Mouse (Mus musculus): ENCODE data around the gene Sgpl1. TPM values are rescaled to one million over a fixed set of nuclear protein-coding genes. Genes with fewer than 3 reads are reported as not detected.

Sgpl1 gene
- total and polyA plus RNA-seq, 3 experiments: 13.2 to 16.7 (median 13.2) TPM

DNA sequence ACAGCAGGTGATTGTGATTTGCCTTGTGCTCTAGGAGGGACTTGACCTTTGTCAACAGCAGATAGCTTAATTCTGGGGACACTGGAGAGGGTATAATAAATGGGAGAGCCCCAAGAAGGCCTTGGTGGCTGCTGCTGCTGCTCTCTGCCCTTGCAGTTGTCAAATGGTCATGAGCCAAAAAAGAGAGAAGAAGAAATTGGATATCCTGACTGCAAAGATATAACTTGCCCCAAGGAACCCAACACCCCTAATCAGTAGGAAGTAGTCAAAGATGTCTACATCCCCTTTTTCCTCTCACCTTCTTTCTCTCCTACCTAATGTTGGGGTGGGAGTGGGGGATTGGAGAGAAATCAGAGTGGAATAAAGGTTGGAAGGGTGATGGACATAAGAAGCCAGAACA, 4.6 kb upstream of the Sgpl1 start:
- Histone ChIP-seq H3K4me3 (no peak overlapping the region), H3K9ac (ENCODE audit: low read depth, low read length) (no peak overlapping the region), H3K79me2 (replicated peaks; ENCODE audit: control insufficient read depth, insufficient read depth, low read length) (no peaks in the 10 kb centered on the region), H3K27me3 (ENCODE audit: control insufficient read depth, insufficient read depth, low read length) (no peaks in the 10 kb centered on the region), H3K4me1 (ENCODE audit: control insufficient read depth, insufficient read depth, low read length) (no peaks in the 10 kb centered on the region), H3K27ac (no peak overlapping the region), H3K36me3 (ENCODE audit: control insufficient read depth, insufficient read depth, low read length) (no peaks in the 10 kb centered on the region)
- intact Hi-C loops (cut with DNase I): no loop called here
- DNase-seq: no peak
- no peak for TF ChIP-seq POLR2A (IDR thresholded peaks at IDR 0.05; ENCODE audit: insufficient read depth, low read depth, low read length)
- TF ChIP-seq CTCF (IDR thresholded peaks at IDR 0.05): no peak
- TF ChIP-seq EP300 (IDR thresholded peaks at IDR 0.05; ENCODE audit: insufficient read depth, low read depth, low read length): no peak

DNA sequence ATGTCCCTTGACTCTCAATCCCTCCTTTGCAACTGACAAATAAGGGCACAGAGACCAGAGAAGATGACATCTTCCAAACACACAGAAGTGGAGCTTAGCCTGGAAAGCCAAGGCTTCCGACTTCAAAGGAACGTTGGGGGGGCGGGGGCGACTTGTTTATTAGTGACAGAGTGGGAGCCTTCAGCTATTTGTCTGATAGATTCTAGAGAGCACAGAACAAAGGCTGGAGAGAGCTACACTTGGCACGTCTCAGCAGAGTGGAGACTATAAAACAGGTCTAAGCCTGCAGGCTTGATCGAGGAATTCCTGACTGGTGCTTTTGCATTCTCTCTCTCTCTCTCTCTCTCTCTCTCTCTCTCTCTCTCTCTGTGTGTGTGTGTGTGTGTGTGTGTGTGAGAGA, 3.1 kb upstream of the Sgpl1 start:
- H3K36me3 ChIP-seq (ENCODE audit: control insufficient read depth, insufficient read depth, low read length): no peaks in the 10 kb centered on the region
- H3K4me1 ChIP-seq (ENCODE audit: control insufficient read depth, insufficient read depth, low read length): no peaks in the 10 kb centered on the region; the same call in 1 of the 2 replicates
- intact Hi-C loops (cut with DNase I): no loop called here
- H3K4me3 ChIP-seq: no peak overlapping the region
- DNase-seq: no peak
- no peaks in the 10 kb centered on the region for H3K79me2 ChIP-seq (replicated peaks; ENCODE audit: control insufficient read depth, insufficient read depth, low read length)
- H3K27me3 ChIP-seq (ENCODE audit: control insufficient read depth, insufficient read depth, low read length): no peaks in the 10 kb centered on the region
- WGBS: 44% methylated on average over 6 of the region's 6 CpGs
- no peak overlapping the region for H3K27ac ChIP-seq
- no peak overlapping the region for H3K9ac ChIP-seq (ENCODE audit: low read depth, low read length)
- no peak for TF ChIP-seq POLR2A (IDR thresholded peaks at IDR 0.05; ENCODE audit: insufficient read depth, low read depth, low read length)
- TF ChIP-seq EP300 (IDR thresholded peaks at IDR 0.05; ENCODE audit: insufficient read depth, low read depth, low read length): no peak
- TF ChIP-seq CTCF (IDR thresholded peaks at IDR 0.05): no peak

DNA sequence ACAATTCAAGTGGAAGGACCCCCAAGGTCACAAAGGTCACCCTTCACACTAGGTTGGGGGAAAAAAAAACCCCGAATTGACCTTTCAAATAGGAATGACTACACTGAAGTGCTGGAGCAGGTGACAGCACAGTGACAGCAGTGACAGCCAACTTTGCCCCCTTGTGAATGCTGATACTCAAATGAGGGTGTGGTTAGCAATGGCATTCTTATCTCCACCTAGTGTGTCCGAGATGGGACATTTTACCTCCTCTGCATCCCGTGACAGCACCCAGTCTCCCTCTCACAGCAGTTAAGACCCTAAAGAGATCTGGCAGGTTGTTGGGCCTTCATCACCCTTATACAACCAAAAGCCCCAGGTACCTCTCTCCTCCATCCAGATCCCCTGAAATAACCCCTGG, 2.0 kb upstream of the Sgpl1 start:
- Histone ChIP-seq H3K4me1 (ENCODE audit: control insufficient read depth, insufficient read depth, low read length) (peaks cover 3% of the 10 kb centered on the region), H3K79me2 (replicated peaks; ENCODE audit: control insufficient read depth, insufficient read depth, low read length) (no peaks in the 10 kb centered on the region), H3K27ac (no peak overlapping the region), H3K27me3 (ENCODE audit: control insufficient read depth, insufficient read depth, low read length) (no peaks in the 10 kb centered on the region), H3K4me3 (no peak overlapping the region), H3K9ac (ENCODE audit: low read depth, low read length) (no peak overlapping the region), H3K36me3 (ENCODE audit: control insufficient read depth, insufficient read depth, low read length) (no peaks in the 10 kb centered on the region)
- WGBS: 69% methylated on average over 3 of the region's 3 CpGs
- DNase-seq: no peak
- intact Hi-C loops (cut with DNase I): no loop called here
- no peak for TF ChIP-seq POLR2A (IDR thresholded peaks at IDR 0.05; ENCODE audit: insufficient read depth, low read depth, low read length)
- no peak for TF ChIP-seq EP300 (IDR thresholded peaks at IDR 0.05; ENCODE audit: insufficient read depth, low read depth, low read length)
- TF ChIP-seq CTCF (IDR thresholded peaks at IDR 0.05): no peak

DNA sequence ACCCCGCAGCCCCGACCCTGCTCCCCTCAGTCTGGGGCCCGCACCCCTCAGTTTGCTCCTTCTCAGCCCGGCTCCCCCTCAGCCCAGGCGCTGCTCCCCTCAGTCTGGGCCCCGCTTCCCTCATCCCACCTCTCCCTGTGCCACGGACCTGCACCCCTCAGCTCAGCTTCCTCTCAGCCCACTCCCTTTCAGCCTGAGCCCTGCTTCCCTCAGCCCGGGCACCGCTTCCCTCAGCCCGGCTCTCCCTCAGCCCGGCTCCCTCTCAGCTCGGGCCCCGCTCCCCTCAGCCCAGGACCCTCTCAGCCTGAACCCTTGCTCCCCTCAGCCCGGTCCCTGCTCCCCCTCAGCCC, 721 bp downstream of the Sgpl1 start:
- DNase-seq: no peak
- H3K27ac ChIP-seq: peak overlapping the region; percentile 95; the same call in 1 of the 2 replicates
- no peaks in the 10 kb centered on the region; the same call in 1 of the 2 replicates for H3K79me2 ChIP-seq (replicated peaks; ENCODE audit: control insufficient read depth, insufficient read depth, low read length)
- intact Hi-C loops (cut with DNase I): no loop called here
- peak overlapping the region; percentile 69 for H3K4me3 ChIP-seq
- peaks cover 3% of the 10 kb centered on the region for H3K4me1 ChIP-seq (ENCODE audit: control insufficient read depth, insufficient read depth, low read length)
- no peaks in the 10 kb centered on the region for H3K27me3 ChIP-seq (ENCODE audit: control insufficient read depth, insufficient read depth, low read length)
- TF ChIP-seq EP300 (IDR thresholded peaks at IDR 0.05; ENCODE audit: insufficient read depth, low read depth, low read length): no peak
- TF ChIP-seq CTCF (IDR thresholded peaks at IDR 0.05): no peak
- TF ChIP-seq POLR2A (IDR thresholded peaks at IDR 0.05; ENCODE audit: insufficient read depth, low read depth, low read length): no peak
- peak overlapping the region; percentile 91 for H3K9ac ChIP-seq (ENCODE audit: low read depth, low read length)
- peaks cover 2% of the 10 kb centered on the region; the same call in 1 of the 2 replicates for H3K36me3 ChIP-seq (ENCODE audit: control insufficient read depth, insufficient read depth, low read length)
- under 1% methylated on average over 14 of the region's 14 CpGs for WGBS

DNA sequence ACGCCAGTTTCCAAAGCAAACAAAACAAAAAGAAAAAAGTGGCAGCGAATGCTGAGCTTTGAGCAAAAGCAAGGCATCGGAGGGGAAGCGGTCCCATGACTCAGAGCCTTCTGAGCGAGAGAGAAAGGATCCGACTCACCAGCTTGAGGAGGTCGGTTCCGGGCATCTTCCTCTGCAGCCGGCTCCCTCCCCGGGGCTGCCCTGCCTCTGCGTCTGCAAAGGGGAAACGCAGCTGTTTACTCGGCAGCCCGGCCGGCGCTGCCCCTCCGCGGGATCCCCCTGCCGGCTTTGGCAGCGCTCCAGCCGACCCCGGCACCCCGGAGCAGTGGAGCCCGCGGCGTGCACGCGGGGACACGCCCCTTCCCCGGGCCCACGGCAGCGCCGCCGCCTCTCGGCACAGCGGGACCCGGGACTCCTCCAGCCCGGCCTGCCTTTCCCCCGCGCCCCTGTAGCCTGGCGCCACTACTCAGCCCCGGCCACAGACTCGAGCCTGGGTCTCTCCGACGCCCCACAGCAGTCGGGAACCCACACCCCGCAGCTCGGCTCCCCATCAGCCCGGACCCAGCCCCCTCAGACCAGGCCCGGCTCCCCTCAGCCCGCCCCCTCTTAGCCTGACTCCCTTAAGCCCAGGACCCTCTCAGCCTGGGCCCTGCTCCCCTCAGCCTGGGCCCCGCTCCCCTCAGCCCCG, 1.2 kb downstream of the Sgpl1 start:
- H3K27ac ChIP-seq: peak overlapping the region; percentile 17; the same call in 1 of the 2 replicates
- WGBS: 1% methylated on average over 52 of the region's 53 CpGs
- H3K36me3 ChIP-seq (ENCODE audit: control insufficient read depth, insufficient read depth, low read length): peaks cover 2% of the 10 kb centered on the region; the same call in 1 of the 2 replicates
- H3K27me3 ChIP-seq (ENCODE audit: control insufficient read depth, insufficient read depth, low read length): no peaks in the 10 kb centered on the region
- H3K4me1 ChIP-seq (ENCODE audit: control insufficient read depth, insufficient read depth, low read length): peaks cover 3% of the 10 kb centered on the region
- TF ChIP-seq EP300 (IDR thresholded peaks at IDR 0.05; ENCODE audit: insufficient read depth, low read depth, low read length) (no peak), POLR2A (IDR thresholded peaks at IDR 0.05; ENCODE audit: insufficient read depth, low read depth, low read length) (no peak)
- DNase-seq: peak; percentile 69 to 73
- H3K79me2 ChIP-seq (replicated peaks; ENCODE audit: control insufficient read depth, insufficient read depth, low read length): no peaks in the 10 kb centered on the region; the same call in 1 of the 2 replicates
- peak overlapping the region; percentile 69 for H3K4me3 ChIP-seq
- intact Hi-C loops (cut with DNase I): no loop called here
- peak overlapping the region; percentile 91 for H3K9ac ChIP-seq (ENCODE audit: low read depth, low read length)

DNA sequence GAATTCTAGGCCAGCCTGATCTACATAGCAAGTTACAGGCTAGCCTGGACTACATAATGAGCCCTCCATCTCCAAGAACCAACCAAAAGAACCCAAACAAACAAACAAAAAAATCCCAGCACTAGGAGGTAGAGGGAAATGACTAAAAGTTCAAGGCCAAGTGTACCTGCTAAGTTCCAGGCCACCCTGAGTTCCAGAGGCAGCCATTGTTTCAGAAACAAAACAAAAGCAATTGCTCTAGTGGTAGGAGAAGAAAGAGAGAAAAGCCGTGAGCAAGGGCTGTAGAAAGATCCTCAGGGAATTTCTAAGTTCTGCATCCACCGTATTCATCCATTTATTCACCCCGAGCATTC, 1.8 kb downstream of the Sgpl1 start:
- H3K27ac ChIP-seq: peak overlapping the region; percentile 17; the same call in 1 of the 2 replicates
- peaks cover 3% of the 10 kb centered on the region for H3K4me1 ChIP-seq (ENCODE audit: control insufficient read depth, insufficient read depth, low read length)
- TF ChIP-seq EP300 (IDR thresholded peaks at IDR 0.05; ENCODE audit: insufficient read depth, low read depth, low read length) (no peak), POLR2A (IDR thresholded peaks at IDR 0.05; ENCODE audit: insufficient read depth, low read depth, low read length) (no peak), CTCF (IDR thresholded peaks at IDR 0.05) (no peak)
- H3K79me2 ChIP-seq (replicated peaks; ENCODE audit: control insufficient read depth, insufficient read depth, low read length): no peaks in the 10 kb centered on the region; the same call in 1 of the 2 replicates
- H3K27me3 ChIP-seq (ENCODE audit: control insufficient read depth, insufficient read depth, low read length): no peaks in the 10 kb centered on the region
- peak overlapping the region; percentile 69 for H3K4me3 ChIP-seq
- no peak for DNase-seq
- peaks cover 2% of the 10 kb centered on the region; the same call in 1 of the 2 replicates for H3K36me3 ChIP-seq (ENCODE audit: control insufficient read depth, insufficient read depth, low read length)
- H3K9ac ChIP-seq (ENCODE audit: low read depth, low read length): peak overlapping the region; percentile 91
- 11% methylated on average over 3 of the region's 3 CpGs for WGBS
- intact Hi-C loops (cut with DNase I): no loop called here
